Mouse (Mus musculus) gonadal fat pad, adult 2 months (tissue): ENCODE data around the gene St3gal5. TPM values are rescaled to one million over a fixed set of nuclear protein-coding genes. Genes with fewer than 3 reads are reported as not detected.
"Not testable (repeated sequence)": the region's sequence is repeated elsewhere in the genome, so short reads cannot be mapped to it uniquely, and the experiment has no call there.

ENCODE experiments used
- DNase-seq: peaks from one replicate; pipeline ENCODE4 v3.0.0-alpha.2; 2012; ENCODE audit warnings: low read depth
- polyA plus RNA-seq: library from polyadenylated mRNA; depleted of rRNA; stranded (reverse); fragments of >200 nt; gene quantifications from 2 replicates; pipeline ENCODE4 v1.2.3, GENCODE M21; 2012

The St3gal5 gene
- polyA plus RNA-seq, 1 experiment, result 6.9 TPM

DNA sequence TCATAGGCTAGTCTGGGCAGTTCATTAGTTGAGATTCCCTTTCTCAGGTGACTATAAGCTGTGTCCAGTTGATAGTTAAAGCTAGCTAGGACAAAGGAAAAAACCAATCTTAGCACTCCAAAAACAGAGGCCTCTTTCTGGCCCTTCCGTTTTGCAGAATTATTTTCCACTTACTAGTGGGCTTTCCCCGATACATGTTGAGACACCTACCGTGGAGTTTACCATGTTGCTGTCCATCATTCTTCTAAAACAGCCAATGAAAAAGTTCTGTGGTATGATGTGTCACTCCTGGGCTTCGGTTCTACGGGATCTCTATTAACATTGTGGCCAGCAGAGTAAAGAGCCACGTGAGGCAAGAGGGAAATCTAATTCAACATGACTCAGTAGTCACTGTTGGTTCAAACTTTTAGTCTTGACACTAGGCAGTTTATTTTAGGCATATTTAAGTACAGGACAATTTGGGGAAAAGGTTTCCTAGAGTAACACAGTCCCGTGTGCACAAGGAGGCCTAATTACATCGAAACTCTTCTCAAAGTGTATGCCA is 35.4 kb downstream of the St3gal5 start:
- DNase-seq, result no peak

DNA sequence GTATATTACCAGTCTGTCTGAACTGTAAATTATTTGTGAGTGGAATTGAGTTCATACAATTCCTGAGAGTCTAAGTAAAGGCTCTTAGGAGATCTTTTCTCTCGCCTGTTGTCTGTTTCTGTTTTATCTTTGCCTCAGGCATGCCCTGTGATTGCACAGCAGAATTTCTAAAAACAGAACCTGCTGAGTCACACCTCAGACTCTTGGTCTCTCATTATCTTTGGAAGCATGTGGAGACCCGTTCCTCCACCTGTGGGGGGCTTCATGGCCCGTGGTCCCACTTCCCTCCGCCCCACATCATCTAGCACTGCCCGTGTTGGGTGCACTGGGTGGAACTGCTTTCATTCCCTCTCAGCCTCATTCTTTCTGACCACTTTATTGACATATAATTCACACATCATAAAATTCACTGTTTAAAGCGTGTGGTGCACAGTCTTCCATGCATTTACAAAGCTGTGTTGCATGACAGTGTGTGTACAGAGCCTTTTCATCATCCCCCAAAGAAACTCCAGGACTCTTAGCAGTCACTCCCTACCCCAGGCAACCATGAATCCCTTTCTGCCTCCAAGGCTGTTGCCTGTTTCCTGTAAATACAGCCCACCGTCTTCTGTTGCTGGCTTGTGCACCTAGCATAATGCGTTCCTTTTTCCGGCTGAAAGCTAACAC is 37.6 kb downstream of the St3gal5 start:
- no peak for DNase-seq

DNA sequence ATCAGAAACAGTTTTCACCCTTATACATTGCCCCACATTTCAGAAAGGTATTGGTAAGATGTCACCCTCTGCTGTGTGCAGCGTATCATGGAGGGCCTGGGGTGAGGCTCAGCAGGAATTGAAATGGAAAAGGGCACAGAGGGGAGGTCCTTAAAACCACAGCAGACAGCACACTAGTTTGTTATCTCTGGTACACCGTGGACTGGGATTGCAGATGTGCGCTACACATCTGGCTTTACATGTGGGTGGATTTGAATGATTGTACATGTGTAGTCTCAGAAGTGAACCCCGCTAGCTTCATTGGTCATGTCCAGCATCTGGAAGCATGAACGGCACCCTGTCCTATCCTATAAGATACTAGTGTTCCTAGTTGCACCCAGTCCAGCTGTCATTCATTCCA is 38.6 kb downstream of the St3gal5 start:
- no peak for DNase-seq

DNA sequence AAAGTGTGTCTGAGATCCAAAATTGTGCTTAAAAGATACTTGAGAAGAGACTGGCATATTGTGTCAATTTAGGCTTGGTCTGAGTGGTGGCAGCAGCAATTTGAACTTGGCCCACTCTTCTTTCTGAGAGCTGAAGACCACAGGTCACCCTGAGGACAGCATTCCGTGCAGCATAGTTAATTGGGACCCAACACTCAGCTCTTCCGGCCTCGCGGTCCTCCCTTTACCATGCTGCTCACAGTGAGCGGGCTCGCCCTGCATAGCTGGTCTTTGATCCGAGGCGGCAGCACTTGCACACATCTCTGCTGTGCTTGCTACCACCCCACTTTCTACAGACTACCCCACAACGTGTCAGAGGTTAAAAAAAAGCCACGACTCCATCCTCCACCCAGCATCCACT is 39.2 kb downstream of the St3gal5 start:
- DNase-seq, result no peak

DNA sequence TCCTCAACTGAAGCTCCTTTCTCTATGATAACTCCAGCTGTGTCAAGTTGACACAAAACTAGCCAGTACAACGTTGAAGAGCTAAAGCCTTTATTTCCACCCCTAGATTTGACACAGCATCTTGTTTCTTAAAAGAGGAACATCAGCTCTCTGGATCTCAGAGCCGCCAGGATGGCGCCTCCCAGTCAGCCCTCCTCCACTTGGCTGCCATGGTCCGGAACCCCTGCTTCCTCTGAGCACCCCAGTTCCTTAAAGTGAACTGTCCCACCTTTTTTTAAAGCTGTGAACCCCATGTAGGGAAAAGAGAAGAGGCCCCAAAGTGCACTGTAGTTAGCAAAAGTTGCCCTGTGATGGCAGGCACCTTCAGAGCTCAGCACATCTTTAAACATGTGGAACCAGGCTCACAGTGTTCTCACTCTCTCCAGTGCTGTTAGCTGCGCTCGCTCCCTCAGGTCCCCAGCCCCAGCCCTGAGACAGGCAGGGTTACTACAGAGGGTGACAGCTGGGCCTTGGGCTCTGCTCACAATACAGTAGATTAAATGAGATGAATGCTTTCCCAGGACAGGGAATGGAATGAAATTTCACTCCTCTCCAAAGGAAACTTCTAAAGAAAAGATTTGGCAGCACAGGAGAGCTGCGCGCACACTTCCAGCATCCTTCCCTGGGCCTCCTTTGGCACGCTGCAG is 42.3 kb downstream of the St3gal5 start:
- DNase-seq, result no peak

DNA sequence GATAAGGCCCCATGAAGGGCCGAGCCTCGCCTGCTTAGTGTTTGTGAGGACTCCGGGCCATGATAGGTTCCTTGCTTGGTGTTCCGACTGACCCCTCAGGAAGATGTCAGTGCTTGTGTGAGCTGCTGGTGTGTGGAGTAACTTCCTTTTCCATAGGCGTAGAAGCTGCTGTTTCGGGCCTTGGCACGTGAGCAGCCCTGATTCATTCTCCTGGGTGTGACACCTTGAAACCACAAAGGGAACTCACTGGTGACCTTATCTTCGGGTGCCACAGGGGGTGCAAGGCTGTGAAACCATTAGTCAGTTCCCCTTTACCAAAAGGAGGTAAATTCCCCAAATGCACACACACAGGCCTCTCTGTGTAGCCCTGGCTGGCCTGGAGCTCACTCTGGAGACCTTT is 43.0 kb downstream of the St3gal5 start:
- DNase-seq, result no peak

DNA sequence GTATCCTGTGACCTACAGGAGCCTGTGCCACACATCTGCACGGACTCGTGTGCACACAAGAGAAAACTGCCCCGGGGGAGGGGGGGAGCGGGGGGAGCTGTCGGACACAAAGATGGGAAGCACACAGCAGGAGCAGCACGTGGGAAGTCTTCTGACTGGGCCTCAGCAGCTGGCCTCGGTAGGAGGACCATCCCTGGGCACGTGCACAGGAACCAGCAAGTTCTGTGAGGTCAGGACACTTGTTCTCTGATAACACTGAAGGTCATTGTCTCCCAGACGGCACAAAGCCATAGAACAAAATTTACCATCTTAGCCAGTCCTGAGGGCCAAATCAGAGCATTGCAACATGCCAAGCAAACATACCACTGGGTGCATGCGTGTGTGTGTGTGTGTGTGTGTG is 43.8 kb downstream of the St3gal5 start:
- no peak for DNase-seq

DNA sequence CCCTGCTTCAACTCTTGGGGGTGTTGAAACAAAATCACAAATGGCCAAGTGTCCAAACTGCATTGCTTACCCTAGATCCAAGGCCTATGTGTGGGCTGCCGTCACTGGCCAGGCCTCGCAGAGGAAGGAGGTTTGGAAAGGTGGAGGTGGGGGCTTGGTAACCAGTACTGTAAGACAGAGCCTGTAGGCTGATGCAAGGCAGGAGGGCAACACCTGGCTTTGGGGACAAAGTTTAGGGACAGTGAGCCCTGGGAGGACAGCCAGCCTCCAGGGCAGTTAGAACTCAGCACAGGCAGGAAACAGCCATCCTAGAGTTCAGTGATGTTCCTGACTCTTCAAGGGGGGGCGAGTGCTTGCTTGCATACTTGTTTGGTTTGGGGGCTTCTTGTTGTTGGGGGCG is 45.2 kb downstream of the St3gal5 start:
- DNase-seq, result no peak

DNA sequence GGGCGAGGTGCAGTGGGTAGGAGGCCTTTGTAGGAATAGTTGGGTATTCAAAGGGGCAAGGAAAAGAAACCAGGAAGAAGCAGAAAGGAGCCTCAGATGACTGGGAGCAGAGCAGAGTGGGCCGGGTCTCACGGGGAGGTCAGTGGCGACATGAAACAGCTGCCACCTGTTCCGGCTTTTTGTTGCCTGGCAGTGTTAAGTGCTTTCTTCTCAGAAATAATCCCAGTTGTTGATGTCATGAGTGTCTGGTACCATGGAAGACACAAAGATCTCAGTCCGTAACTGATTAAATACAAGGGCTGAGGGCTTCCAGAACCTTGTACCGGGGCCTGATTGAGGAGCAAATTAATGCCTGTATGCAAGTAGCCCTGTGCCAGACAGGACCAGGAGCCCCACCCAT is 47.0 kb downstream of the St3gal5 start:
- no peak for DNase-seq

DNA sequence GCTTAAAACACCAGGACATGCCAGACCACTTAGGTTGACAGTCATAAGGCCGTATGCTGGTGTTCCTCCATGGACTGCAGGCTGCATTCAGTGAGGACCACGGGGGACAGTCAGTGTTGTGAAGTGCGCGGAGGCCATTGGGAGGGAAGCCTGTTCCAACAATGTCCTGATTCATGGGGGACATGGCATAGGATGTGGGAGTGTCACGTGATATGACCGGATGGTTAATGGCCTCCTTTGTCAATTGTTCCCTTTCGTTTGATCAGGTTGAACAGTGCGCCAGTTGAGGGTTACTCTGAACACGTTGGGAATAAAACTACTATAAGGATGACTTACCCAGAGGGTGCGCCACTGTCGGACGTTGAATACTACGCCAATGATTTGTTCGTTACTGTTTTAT is 49.4 kb downstream of the St3gal5 start:
- no peak for DNase-seq

DNA sequence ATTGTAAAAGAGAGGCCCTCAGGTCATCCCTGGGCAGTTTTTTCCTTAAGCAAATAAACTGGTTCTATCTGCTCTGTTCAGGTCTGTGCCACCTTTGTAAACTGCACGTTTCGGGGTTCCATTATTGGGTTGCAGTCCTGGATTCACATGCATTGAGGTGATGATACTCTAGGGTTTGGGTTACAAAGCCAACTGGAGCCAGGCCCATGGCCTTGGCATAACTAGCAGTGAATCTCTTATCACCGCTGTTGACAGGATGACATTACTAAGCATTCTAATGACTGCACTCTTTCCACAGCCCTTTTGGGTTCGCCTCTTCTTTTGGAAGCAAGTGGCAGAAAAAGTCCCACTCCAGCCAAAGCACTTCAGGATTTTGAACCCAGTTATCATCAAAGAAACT is 51.3 kb downstream of the St3gal5 start:
- no peak for DNase-seq

DNA sequence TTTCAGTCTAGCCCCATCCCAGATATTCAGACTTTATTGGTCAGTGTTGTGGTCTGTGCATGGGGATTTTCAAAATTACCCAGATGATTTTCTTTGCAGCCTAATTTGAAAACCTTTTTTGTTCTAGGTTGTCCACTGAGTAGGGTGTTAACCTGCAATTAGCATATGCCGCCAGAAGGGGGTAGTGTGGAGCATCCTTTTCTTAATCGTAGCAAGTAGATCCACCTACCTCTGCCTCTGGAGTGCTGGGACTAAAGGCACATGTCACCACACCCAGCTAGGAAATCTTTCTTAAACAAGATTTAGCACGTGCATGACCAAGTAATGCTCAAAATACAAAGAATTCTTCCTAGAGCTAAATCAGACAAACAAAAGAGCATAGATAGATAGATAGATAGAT is 52.4 kb downstream of the St3gal5 start:
- DNase-seq, result no peak

DNA sequence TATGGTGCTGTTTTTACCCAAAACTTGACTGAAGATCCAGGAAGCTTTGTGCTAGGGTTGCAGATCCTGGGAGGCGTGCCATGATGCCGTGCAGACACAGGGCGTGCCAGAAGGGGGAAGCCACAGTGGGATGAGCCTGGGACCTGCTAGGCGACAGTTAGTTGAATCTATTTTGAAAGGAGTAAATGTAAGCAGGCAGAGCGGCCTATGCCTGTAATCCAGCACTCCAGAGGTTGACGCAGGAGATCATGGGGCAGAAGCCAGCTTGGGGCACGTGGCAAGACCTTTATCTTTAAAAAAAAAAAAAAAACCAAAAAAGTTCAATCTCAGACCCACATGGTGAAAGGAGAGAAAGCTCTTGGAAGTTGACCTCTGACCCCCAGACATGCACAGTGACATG is 55.3 kb downstream of the St3gal5 start:
- DNase-seq, result no peak

DNA sequence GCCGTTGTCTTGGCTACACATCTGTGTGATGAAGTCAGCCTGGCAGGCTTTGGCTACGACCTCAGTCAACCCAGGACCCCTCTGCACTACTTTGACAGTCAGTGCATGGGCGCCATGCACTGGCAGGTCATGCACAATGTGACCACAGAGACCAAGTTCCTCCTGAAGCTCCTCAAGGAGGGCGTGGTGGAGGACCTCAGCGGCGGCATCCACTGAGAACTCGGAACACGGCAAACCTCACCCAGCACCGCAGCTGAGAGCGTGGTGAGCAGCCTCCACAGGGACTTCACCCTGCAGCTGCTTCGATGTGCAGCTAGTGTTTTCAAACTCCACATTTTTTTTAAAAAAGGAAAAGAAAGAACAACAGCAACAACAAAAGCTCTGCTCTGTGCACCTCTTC is 56.1 kb downstream of the St3gal5 start:
- no peak for DNase-seq

DNA sequence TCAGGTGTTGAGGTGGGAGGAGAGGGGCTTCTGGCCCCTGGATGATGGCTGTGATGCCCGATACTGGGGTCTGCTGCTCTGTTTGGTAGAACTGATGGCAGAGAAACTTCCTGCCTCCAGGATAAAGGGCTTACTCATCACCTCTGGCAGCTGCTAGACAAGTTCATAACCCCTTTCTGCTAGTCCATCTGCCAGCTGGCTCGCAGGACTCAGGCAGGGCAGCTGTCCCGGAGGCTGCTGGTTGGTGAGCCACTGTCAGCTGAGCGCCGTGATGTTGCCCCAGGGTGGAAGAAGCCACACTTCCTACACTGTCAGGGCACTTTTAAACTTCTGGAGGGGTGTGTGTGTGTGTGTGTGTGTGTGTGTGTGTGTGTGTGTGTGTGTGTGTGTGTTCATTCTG is 56.6 kb downstream of the St3gal5 start:
- not testable (repeated sequence) for DNase-seq

DNA sequence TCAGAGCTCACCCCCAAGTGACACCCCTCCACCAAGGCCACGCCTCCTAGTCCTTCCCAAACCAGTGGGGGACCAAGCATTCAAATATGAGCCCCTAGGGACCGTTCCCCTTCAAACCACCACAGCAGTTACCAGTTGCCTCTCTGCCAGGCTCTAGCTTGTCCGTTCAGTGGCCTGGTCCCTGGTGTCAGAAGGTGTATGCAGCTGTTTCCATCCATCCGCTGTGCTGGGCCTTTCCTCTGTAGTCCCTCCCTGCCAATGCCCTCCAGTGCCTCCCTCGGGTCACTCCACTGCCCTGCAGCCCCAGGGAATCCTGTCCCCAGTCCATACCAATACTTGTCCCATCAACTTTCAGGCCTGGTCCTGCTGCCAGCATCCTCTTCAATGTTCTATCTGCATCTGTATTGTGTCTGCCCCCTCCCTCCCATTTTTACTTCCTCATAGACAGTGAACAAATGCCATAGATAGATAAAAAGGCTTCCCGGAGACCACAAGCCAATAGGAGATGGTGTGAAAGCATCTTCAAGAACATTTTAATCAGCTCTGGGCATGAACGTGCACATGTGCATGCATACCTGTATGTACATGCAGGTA is 57.6 kb downstream of the St3gal5 start:
- DNase-seq, result no peak

DNA sequence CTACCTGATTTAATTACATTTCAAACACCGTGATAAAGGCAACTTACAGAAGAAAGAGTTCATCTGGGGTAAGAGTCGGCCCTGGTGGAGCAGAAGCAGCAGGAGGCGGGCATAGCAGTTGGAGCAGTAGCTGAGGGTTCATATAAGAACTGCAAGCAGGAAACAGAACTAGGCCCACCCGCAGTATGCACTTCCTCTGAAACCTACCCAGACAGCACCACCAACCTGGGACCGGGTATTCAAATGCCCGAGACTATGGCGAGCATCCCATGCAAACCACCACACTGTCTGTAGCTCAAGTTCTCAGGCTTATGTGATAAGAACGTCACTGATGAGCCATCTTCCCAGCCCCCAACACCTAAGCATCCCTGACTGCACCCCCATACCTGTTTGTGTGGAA is 58.3 kb downstream of the St3gal5 start:
- no peak for DNase-seq

DNA sequence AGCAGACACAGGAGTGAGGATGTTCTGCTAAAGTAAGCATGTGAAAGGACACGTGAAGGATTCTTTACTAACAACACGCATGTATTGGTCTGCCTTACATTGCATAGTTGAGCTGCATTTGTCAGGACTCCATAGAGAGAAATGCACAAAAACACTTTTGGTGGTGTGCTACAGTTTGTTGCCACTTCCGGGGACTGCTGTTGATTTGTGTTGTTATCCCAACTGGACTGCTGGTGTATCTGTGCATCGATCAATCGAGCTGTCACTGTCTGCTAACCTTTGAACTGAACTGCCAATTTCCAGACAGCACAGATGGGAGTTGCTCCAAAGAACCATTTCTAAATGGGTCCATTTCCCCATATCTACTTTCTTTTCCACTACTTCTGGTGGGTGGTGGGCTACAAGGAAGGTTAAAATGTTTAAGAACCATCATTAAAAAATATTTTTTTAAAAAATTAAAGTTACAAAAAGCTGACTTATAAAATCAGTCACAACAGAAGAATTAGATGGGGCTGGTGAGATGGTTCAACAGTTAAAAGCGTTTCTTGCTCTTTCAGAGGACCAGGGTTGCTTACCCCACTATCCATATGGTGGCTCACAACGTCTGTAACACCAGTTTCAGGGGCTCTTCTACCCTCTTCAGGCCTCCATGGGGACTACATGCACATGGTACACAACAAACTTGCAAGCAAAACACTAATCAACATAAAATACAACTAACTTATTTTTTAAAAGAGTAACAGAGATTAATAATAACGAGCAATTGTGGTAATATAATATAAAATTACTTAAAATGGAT is 61.8 kb downstream of the St3gal5 start:
- no peak for DNase-seq

DNA sequence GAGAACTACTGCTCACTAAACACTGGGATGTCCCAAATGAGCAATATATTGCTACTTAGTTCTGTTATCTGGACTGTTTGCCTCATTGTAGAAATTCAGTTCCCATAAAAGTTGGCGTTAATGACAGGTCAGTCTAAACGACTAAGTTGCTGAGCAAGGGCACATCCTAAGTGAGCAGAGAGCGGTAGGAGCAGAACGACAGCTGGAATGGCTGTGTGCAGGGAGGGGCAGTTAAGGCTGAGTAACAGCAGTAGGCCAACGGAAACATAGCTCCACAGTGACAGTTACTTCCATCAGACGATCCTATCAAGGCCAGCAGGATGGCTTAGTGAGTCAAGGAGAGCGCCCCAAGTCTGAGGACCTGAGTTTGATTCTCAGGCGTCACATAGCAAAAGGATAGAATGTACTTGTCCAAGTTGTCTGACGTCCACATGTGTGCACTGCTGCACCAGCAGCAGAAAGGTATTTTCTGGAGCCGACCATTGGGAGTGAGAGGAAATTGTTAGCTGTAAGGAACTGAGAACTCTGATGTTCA is 62.5 kb downstream of the St3gal5 start:
- no peak for DNase-seq

DNA sequence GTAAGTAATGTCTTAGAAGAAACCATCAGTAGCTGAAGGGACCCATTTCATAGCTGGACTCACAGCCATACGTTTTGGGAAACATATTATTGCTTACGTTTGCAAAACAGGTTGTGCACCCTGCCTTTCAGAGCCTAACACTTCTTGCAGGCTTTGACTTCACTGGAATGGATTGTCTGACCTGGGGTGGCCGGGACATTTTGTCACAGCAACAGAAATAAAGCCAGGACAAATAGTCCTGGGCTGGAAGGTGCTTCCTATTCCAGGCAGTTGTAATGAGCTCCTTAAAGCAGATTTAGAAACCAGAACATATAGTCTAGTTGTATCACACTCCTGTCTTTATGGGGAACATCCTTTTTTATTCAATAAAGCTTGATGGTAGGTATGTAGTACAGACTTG is 63.6 kb downstream of the St3gal5 start:
- no peak for DNase-seq

DNA sequence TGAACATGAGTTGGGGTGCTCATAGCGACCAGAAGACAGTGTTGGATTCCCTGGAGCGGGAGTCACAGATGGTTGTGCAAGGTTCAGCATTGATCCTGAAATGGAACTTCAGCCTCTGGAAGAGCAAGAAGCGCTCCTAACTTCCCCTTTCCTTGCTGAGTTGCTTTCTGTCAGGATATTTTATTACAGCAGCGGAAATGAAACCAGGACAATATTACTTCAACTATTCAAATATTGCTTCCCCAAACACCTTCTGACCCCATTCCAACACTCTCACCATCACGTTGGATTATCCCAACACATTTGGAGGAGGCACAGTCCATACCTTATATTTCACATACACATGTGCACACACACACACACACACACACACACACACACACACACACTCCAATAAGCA is 64.4 kb downstream of the St3gal5 start:
- no peak for DNase-seq
